Mouse (Mus musculus): ENCODE results near the gene Srd5a3. TPM values are rescaled to one million over a fixed set of nuclear protein-coding genes. Genes with fewer than 3 reads are reported as not detected.

Gene Srd5a3
- total and polyA plus RNA-seq, 2 experiments from 2014 or later: 11.9 to 19.2 TPM

DNA sequence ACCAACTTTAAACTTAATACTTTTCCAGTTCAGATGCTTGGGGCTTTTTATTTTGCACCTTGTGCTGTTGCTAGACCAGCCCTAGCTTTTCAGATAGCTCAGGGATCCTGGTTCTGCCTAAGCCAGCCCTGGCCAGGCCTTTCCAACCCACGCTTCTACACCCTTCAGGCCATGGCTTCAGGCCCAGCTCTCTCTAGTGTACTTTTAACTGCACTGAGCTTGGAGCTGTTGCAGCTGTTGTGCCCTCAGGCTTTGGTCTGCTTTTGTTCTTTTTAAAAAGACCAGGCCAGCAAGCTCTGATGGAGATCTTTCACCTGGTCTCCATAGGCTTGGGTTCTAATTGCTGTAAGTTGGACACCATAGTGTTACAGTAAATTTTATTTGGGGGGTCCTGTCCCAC, 4.4 kb upstream of the Srd5a3 start:
- no peak for ATAC-seq (ENCODE audit: low FRiP score)
- no peak overlapping the region for H3K27ac ChIP-seq (ENCODE audit: low read depth, low read length)
- no peak overlapping the region for H3K4me3 ChIP-seq (ENCODE audit: low read depth, low read length)
- WGBS: 88% methylated on average over 1 of the region's 1 CpGs
- H3K27me3 ChIP-seq (ENCODE audit: insufficient read depth, low read length): no peaks in the 10 kb centered on the region
- H3K4me2 ChIP-seq (ENCODE audit: low read depth, low read length, poor library complexity, severe bottlenecking): no peak overlapping the region
- H3K9ac ChIP-seq (replicated peaks; ENCODE audit: low read length, poor library complexity, severe bottlenecking): no peak overlapping the region
- TF ChIP-seq CTCF (IDR thresholded peaks at IDR 0.05): no peak
- H3K9me3 ChIP-seq (ENCODE audit: low read length): no peaks in the 10 kb centered on the region
- DNase-seq (ENCODE audit: low spot score): no peak
- no peaks in the 10 kb centered on the region for H3K4me1 ChIP-seq (ENCODE audit: insufficient read depth, low read length)
- no peaks in the 10 kb centered on the region for H3K36me3 ChIP-seq (ENCODE audit: insufficient read depth, low read length)

DNA sequence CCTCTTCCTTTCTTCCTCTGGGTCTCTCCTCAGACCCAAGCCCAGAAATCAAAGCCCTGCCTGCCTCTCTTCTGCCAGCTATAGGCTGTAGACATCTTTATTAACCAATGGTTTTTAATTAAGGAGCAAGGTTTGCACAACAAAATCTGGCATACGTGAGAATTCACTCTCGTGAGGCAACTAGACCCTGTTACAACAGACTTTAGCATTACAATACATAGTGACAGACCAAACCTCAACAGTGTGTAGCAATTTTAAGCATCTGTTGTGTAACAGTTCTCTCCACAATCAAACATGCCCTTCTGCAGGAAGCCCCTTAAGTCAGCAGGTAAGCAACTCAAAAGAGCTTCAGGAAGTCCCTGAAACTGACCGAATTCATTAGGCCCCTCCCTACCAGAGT, 3.8 kb upstream of the Srd5a3 start:
- no peaks in the 10 kb centered on the region for H3K27me3 ChIP-seq (ENCODE audit: insufficient read depth, low read length)
- H3K9me3 ChIP-seq (ENCODE audit: low read length): no peaks in the 10 kb centered on the region
- H3K9ac ChIP-seq (replicated peaks; ENCODE audit: low read length, poor library complexity, severe bottlenecking): no peak overlapping the region
- no peak overlapping the region for H3K27ac ChIP-seq (ENCODE audit: low read depth, low read length)
- WGBS: 96% methylated on average over 3 of the region's 3 CpGs
- ATAC-seq (ENCODE audit: low FRiP score) (no peak), DNase-seq (ENCODE audit: low spot score) (no peak)
- H3K4me3 ChIP-seq (ENCODE audit: low read depth, low read length): no peak overlapping the region
- no peaks in the 10 kb centered on the region for H3K36me3 ChIP-seq (ENCODE audit: insufficient read depth, low read length)
- H3K4me1 ChIP-seq (ENCODE audit: insufficient read depth, low read length): no peaks in the 10 kb centered on the region
- H3K4me2 ChIP-seq (ENCODE audit: low read depth, low read length, poor library complexity, severe bottlenecking): no peak overlapping the region
- no peak for TF ChIP-seq CTCF (IDR thresholded peaks at IDR 0.05)

- Histone ChIP-seq H3K27ac (ENCODE audit: low read depth, low read length) (no peak overlapping the region), H3K4me1 (ENCODE audit: insufficient read depth, low read length) (no peaks in the 10 kb centered on the region; the same call in 1 of the 2 replicates), H3K36me3 (ENCODE audit: insufficient read depth, low read length) (no peaks in the 10 kb centered on the region), H3K9me3 (ENCODE audit: low read length) (no peaks in the 10 kb centered on the region), H3K4me3 (ENCODE audit: low read depth, low read length) (no peak overlapping the region), H3K27me3 (ENCODE audit: insufficient read depth, low read length) (no peaks in the 10 kb centered on the region), H3K4me2 (ENCODE audit: low read depth, low read length, poor library complexity, severe bottlenecking) (no peak overlapping the region), H3K9ac (replicated peaks; ENCODE audit: low read length, poor library complexity, severe bottlenecking) (no peak overlapping the region)
- no peak for TF ChIP-seq CTCF (IDR thresholded peaks at IDR 0.05)
- WGBS: 94% methylated on average over 1 of the region's 1 CpGs
- DNase-seq (ENCODE audit: low spot score): no peak
- no peak for ATAC-seq (ENCODE audit: low FRiP score)
These were observed 2.5 kb upstream of the Srd5a3 start for GRCm38 (mm10) chr5:76137586-76137985.

DNA sequence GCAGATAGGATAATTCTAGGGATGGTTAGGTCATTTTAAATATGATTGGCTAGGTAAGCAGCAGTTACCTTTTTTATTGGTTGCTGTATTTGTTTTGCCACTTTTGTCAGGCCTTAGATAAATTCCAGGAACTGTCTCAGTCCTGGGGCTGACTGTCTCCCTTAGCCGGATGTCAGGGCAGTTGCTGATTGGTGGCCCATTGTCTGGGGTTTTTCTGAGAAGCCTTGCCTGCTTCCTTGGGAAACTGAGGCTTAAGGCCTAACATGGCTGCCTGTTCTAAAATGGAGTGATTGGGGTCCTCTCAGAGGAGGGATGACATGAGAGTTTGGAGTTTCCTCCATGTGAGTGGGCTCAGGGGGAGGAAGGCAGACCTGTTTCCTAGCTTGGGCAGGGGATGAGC, 2.0 kb upstream of the Srd5a3 start:
- no peaks in the 10 kb centered on the region; the same call in 1 of the 2 replicates for H3K4me1 ChIP-seq (ENCODE audit: insufficient read depth, low read length)
- no peak for ATAC-seq (ENCODE audit: low FRiP score)
- no peak overlapping the region for H3K4me2 ChIP-seq (ENCODE audit: low read depth, low read length, poor library complexity, severe bottlenecking)
- 63% methylated on average over 1 of the region's 1 CpGs for WGBS
- no peak overlapping the region for H3K27ac ChIP-seq (ENCODE audit: low read depth, low read length)
- no peaks in the 10 kb centered on the region for H3K9me3 ChIP-seq (ENCODE audit: low read length)
- no peak overlapping the region for H3K9ac ChIP-seq (replicated peaks; ENCODE audit: low read length, poor library complexity, severe bottlenecking)
- no peaks in the 10 kb centered on the region for H3K27me3 ChIP-seq (ENCODE audit: insufficient read depth, low read length)
- TF ChIP-seq CTCF (IDR thresholded peaks at IDR 0.05): no peak
- H3K36me3 ChIP-seq (ENCODE audit: insufficient read depth, low read length): no peaks in the 10 kb centered on the region
- H3K4me3 ChIP-seq (ENCODE audit: low read depth, low read length): no peak overlapping the region
- no peak for DNase-seq (ENCODE audit: low spot score)

GRCm38 (mm10) chr5:76138512-76138911, 1.6 kb upstream of the Srd5a3 start:
- TF ChIP-seq CTCF (IDR thresholded peaks at IDR 0.05): no peak
- H3K9me3 ChIP-seq (ENCODE audit: low read length): no peaks in the 10 kb centered on the region
- DNase-seq (ENCODE audit: low spot score) (peak; percentile 13), ATAC-seq (ENCODE audit: low FRiP score) (no peak)
- H3K27me3 ChIP-seq (ENCODE audit: insufficient read depth, low read length): no peaks in the 10 kb centered on the region
- H3K4me3 ChIP-seq (ENCODE audit: low read depth, low read length): no peak overlapping the region
- H3K27ac ChIP-seq (ENCODE audit: low read depth, low read length): no peak overlapping the region
- no peaks in the 10 kb centered on the region for H3K36me3 ChIP-seq (ENCODE audit: insufficient read depth, low read length)
- WGBS: 23% methylated on average over 10 of the region's 10 CpGs
- no peaks in the 10 kb centered on the region; the same call in 1 of the 2 replicates for H3K4me1 ChIP-seq (ENCODE audit: insufficient read depth, low read length)
- no peak overlapping the region for H3K9ac ChIP-seq (replicated peaks; ENCODE audit: low read length, poor library complexity, severe bottlenecking)
- H3K4me2 ChIP-seq (ENCODE audit: low read depth, low read length, poor library complexity, severe bottlenecking): no peak overlapping the region

GRCm38 (mm10) chr5:76139171-76139671, 850 bp upstream of the Srd5a3 start:
- H3K36me3 ChIP-seq (ENCODE audit: insufficient read depth, low read length): no peaks in the 10 kb centered on the region
- TF ChIP-seq CTCF (IDR thresholded peaks at IDR 0.05): no peak
- no peak overlapping the region for H3K9ac ChIP-seq (replicated peaks; ENCODE audit: low read length, poor library complexity, severe bottlenecking)
- H3K9me3 ChIP-seq (ENCODE audit: low read length): no peaks in the 10 kb centered on the region
- no peaks in the 10 kb centered on the region for H3K27me3 ChIP-seq (ENCODE audit: insufficient read depth, low read length)
- no peak overlapping the region for H3K27ac ChIP-seq (ENCODE audit: low read depth, low read length)
- no peaks in the 10 kb centered on the region; the same call in 1 of the 2 replicates for H3K4me1 ChIP-seq (ENCODE audit: insufficient read depth, low read length)
- DNase-seq (ENCODE audit: low spot score) (no peak), ATAC-seq (ENCODE audit: low FRiP score) (no peak)
- WGBS: 28% methylated on average over 7 of the region's 7 CpGs
- H3K4me3 ChIP-seq (ENCODE audit: low read depth, low read length): peak overlapping the region; percentile 73; the same call in 1 of the 2 replicates
- H3K4me2 ChIP-seq (ENCODE audit: low read depth, low read length, poor library complexity, severe bottlenecking): peak overlapping the region; percentile 78; the same call in 1 of the 2 replicates
